Mouse (Mus musculus) hindbrain, postnatal 0 days (tissue): ENCODE measurements around the gene Pde4b. TPM values are rescaled to one million over a fixed set of nuclear protein-coding genes. Genes with fewer than 3 reads are reported as not detected.

Experiments
- ATAC-seq: fragments of 200-750 bp; cut with Nextera tagmentation; 2 replicates; pipeline ENCODE4 v1.8.0; 2017; ENCODE audit warnings: mild to moderate bottlenecking, moderate TSS enrichment, moderate library complexity
- DNase-seq: peaks from one replicate; pipeline ENCODE4 v3.0.0-alpha.2; 2015; ENCODE audit warnings: low spot score
- H3K27ac ChIP-seq: fragments of 300-500 bp; sonication (generic); 2 replicates; pipeline ENCODE4 v1.5.1; 2014; ENCODE audit warnings: mild to moderate bottlenecking
- H3K27me3 ChIP-seq: fragments of 300-500 bp; sonication (generic); 2 replicates; pipeline ENCODE4 v1.6.1; 2014; ENCODE audit warnings: low read length, mixed read lengths; ENCODE audit not compliant: insufficient read depth
- H3K36me3 ChIP-seq: fragments of 300-500 bp; sonication (generic); 2 replicates; pipeline ENCODE4 v1.6.1; 2014; ENCODE audit warnings: low read length, mixed read lengths; ENCODE audit not compliant: insufficient read depth
- H3K4me1 ChIP-seq: fragments of 300-500 bp; sonication (generic); 2 replicates; pipeline ENCODE4 v1.6.1; 2014; ENCODE audit warnings: antibody characterized with exemption, low read length, mixed read lengths; ENCODE audit not compliant: insufficient read depth
- H3K4me2 ChIP-seq: fragments of 300-500 bp; sonication (generic); 2 replicates; pipeline ENCODE4 v1.6.1; 2014; ENCODE audit warnings: low read depth, mild to moderate bottlenecking, low read length, moderate library complexity, mixed read lengths
- H3K4me3 ChIP-seq: fragments of 300-500 bp; sonication (generic); 2 replicates; pipeline ENCODE4 v1.5.1; 2014; ENCODE audit warnings: low read length
- H3K9ac ChIP-seq: fragments of 300-500 bp; sonication (generic); replicated peaks from 2 replicates; pipeline ENCODE4 v1.6.1; 2014; ENCODE audit warnings: mild to moderate bottlenecking, low read length, moderate library complexity, mixed read lengths
- H3K9me3 ChIP-seq: fragments of 300-500 bp; sonication (generic); 2 replicates; pipeline ENCODE4 v1.6.1; 2016; ENCODE audit warnings: low read length, mixed read lengths
- CTCF ChIP-seq: IDR thresholded peaks from 2 replicates; pipeline ENCODE4 v1.5.1; 2016; ENCODE audit warnings: antibody characterized with exemption, control low read depth, low read depth
- WGBS: fragments of 180-500 bp; shearing (Covaris S2); extraction: QIAGEN DNeasy Blood & Tissue Kit; methylation state at CpG from one replicate; pipeline ENCODE4 v1.1.7; 2014; 5-methylcytosine and 5-hydroxymethylcytosine counted together
- polyA plus RNA-seq: library from polyadenylated mRNA; unstranded; fragments of >200 nt; fragmentation: Nextera tagmentation; extraction: Ambion mirVana; gene quantifications from 2 replicates; pipeline ENCODE4 v1.2.1, GENCODE M21; 2015
- total RNA-seq: library from RNA; depleted of rRNA; stranded (reverse); fragments of >200 nt; gene quantifications from 2 replicates; pipeline ENCODE4 v1.2.3, GENCODE M21; 2014

Pde4b gene
- total and polyA plus RNA-seq, 2 experiments from 2014 or later: 46.8 to 62.5 TPM

DNA sequence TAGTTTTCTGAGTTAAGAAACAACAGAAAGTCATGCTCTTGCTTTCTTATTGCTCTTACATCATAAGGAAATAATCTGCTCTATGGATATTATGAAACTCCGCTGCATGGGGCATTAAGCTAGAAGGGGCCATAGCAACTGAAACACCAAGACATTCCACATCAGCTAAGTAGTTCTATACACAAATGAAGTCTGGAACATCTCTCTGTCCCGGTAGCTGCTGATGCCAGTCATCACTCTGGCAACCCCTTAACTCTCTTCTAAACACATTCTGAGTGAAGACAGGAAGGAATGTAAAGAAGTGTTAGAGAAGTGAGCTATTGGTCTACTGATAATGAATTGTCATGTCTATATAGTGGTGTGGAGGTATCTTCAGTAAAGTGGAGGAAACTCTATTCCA, 88.6 kb downstream of the Pde4b start:
- H3K4me1 ChIP-seq: no peaks in the 10 kb centered on the region
- DNase-seq (no peak), ATAC-seq (no peak)
- 67% methylated on average over 2 of the region's 2 CpGs for WGBS
- no peak overlapping the region for H3K4me3 ChIP-seq
- H3K36me3 ChIP-seq: no peaks in the 10 kb centered on the region
- no peak overlapping the region for H3K4me2 ChIP-seq
- no peak for TF ChIP-seq CTCF
- no peak overlapping the region for H3K27ac ChIP-seq
- H3K9ac ChIP-seq: no peak overlapping the region
- no peaks in the 10 kb centered on the region for H3K9me3 ChIP-seq
- no peaks in the 10 kb centered on the region for H3K27me3 ChIP-seq

DNA sequence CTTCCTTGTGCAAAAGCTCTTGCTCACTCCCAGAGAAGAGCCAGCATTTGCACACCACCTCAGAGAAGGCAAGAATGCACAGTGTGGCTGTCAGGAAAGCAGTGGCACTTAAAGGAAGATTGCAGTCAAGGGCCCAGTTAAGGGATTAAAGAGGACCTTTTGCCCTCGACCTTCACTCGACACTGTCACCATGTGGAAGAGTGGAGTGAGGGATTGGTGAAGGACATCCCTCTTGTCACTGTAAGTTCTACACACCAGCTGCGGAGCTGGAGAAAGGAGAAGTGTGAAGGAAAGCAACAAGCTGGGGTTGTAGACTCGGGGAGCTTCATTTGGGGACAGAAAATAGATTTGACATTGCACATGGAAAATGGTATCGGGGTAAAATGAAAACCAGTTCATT, 89.9 kb downstream of the Pde4b start:
- WGBS: 90% methylated on average over 5 of the region's 5 CpGs
- Histone ChIP-seq H3K9ac (no peak overlapping the region), H3K4me1 (no peaks in the 10 kb centered on the region), H3K9me3 (no peaks in the 10 kb centered on the region), H3K36me3 (no peaks in the 10 kb centered on the region), H3K27me3 (no peaks in the 10 kb centered on the region), H3K4me3 (no peak overlapping the region), H3K27ac (no peak overlapping the region), H3K4me2 (no peak overlapping the region)
- no peak for DNase-seq
- TF ChIP-seq CTCF: no peak
- no peak for ATAC-seq

DNA sequence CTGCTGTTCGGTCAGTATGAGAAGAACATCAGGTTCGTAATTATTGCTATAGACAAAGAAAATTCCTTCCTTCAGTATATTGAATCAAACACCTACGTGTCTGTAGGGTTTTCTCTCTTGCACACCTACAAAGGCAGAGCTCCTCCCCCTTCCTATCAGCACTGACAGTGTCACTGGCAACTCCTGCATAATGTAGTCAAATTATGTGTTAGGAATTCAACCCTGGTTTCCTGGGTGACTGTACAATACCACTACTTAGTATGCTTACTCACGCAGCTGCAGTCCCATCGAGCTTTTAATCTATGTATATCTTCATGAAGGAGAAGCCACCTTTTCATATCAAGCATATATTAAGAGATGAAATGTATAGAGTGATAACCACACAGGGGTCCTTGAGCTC, 99.5 kb downstream of the Pde4b start:
- Histone ChIP-seq H3K4me1 (no peaks in the 10 kb centered on the region), H3K9ac (no peak overlapping the region), H3K4me2 (no peak overlapping the region), H3K9me3 (no peaks in the 10 kb centered on the region), H3K36me3 (no peaks in the 10 kb centered on the region), H3K4me3 (no peak overlapping the region), H3K27ac (no peak overlapping the region), H3K27me3 (no peaks in the 10 kb centered on the region)
- DNase-seq (peak; percentile 11), ATAC-seq (no peak)
- WGBS: 39% methylated on average over 5 of the region's 5 CpGs
- no peak for TF ChIP-seq CTCF

DNA sequence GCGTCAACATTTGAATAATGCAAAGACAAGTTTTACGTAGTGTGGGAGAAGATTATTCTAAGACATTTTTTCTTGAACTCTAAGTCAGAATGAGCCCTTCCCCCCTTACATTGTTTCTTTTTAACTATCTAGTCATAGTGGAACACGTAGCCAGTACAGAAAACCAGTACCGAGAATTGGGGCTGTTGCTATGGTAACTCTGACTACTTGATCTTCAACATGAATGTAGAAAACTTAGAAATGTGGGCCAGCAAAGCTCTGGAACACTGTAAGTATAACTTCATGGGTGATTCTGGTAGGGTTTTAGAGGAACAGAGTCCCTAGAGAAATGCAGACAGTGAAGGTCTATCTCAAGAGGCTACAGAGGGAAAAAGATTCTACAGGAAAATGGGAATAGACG, 110.4 kb downstream of the Pde4b start:
- H3K36me3 ChIP-seq: no peaks in the 10 kb centered on the region
- DNase-seq (peak; percentile 34), ATAC-seq (no peak)
- H3K9me3 ChIP-seq: no peaks in the 10 kb centered on the region
- 52% methylated on average over 5 of the region's 5 CpGs for WGBS
- H3K27ac ChIP-seq: no peak overlapping the region
- H3K27me3 ChIP-seq: no peaks in the 10 kb centered on the region
- H3K4me1 ChIP-seq: no peaks in the 10 kb centered on the region
- H3K4me2 ChIP-seq: no peak overlapping the region
- H3K4me3 ChIP-seq: no peak overlapping the region
- H3K9ac ChIP-seq: no peak overlapping the region
- TF ChIP-seq CTCF: no peak

DNA sequence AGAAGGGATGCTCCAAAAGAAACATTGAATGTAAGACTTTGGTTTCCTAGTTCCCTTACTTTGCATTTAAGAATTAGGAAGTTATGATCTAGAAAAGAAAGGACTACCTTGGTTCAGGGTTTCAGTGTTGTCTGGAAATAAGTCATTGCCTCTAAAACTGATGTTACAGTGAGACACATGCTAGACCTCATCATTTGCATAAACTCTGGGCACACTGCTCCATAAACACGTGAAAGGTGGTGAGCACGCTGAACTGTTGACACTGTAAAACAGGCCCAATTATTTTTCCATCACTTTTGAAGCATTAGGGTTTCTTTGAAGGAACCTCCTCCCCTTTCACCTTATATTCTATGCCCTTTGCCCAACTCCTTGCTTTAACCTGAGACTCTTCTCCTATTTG, 122.4 kb downstream of the Pde4b start:
- no peak overlapping the region for H3K4me3 ChIP-seq
- no peak overlapping the region for H3K9ac ChIP-seq
- no peaks in the 10 kb centered on the region for H3K36me3 ChIP-seq
- H3K9me3 ChIP-seq: no peaks in the 10 kb centered on the region
- H3K27me3 ChIP-seq: no peaks in the 10 kb centered on the region
- ATAC-seq (no peak), DNase-seq (no peak)
- H3K4me1 ChIP-seq: no peaks in the 10 kb centered on the region
- no peak overlapping the region for H3K4me2 ChIP-seq
- TF ChIP-seq CTCF: no peak
- no peak overlapping the region for H3K27ac ChIP-seq
- 77% methylated on average over 2 of the region's 2 CpGs for WGBS

DNA sequence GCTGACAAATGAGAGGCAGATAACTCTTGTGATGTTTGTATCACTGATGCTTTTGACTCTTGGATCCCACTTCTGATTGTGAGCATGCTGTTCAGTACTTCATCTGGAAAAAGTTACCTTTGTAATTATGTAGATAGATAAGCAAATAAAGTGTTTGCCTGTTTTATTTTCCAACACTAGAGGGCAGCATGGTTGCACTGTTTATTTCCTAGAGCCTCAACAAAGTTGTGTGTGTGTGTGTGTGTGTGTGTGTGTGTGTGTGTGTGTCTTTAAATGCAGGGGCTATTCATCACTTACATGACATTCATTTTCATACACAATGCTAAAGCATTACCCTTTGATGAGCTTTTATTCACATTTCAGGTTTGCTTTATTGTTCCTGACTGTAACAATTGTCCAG, 139.4 kb downstream of the Pde4b start:
- Histone ChIP-seq H3K4me3 (no peak overlapping the region), H3K36me3 (no peaks in the 10 kb centered on the region), H3K9ac (no peak overlapping the region), H3K27me3 (no peaks in the 10 kb centered on the region), H3K9me3 (no peaks in the 10 kb centered on the region), H3K27ac (no peak overlapping the region), H3K4me1 (no peaks in the 10 kb centered on the region), H3K4me2 (no peak overlapping the region)
- peak; percentile 89 for TF ChIP-seq CTCF
- no peak for ATAC-seq
- peak; percentile 81 for DNase-seq

DNA sequence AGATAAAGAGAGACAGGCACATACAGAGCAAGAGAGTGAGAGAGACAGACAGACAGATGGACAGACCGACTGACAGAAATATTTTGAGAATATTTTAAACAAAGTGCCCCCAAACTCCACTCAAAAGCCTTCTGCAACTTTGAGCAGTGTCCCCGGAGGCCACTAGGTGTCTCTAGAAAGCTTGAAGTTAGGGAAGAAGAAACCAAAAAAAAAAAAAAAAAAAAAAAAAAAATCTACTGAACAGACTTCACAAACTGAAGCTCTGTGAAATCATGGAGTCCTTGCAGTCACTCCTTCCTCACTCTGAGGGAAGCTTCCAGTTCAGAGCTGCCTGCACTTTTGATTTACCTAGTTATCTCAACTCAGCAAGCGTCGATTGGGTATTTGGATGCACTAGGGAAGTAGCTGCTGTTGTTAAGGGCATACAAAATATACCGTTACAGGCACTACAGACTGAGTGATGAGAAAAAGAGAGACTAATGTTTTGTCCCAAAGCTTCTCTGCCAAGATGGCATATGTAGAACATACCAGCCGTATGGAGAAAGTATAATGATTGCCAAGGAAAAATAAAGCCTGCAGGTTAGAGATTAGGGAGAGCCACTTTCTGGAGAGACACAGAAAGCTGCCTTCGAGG, 141.7 kb downstream of the Pde4b start:
- Histone ChIP-seq H3K4me2 (no peak overlapping the region), H3K27ac (no peak overlapping the region), H3K4me1 (no peaks in the 10 kb centered on the region), H3K36me3 (no peaks in the 10 kb centered on the region), H3K9ac (no peak overlapping the region), H3K9me3 (no peaks in the 10 kb centered on the region), H3K4me3 (no peak overlapping the region), H3K27me3 (no peaks in the 10 kb centered on the region)
- ATAC-seq (no peak), DNase-seq (peak; percentile 78)
- peak; percentile 66 for TF ChIP-seq CTCF
- 38% methylated on average over 7 of the region's 7 CpGs for WGBS
